Mouse (Mus musculus) adrenal gland (tissue): ENCODE results near the gene Inpp4b.

Source experiments
- intact Hi-C: fragments of 180-260 bp; cut with DNase I; formaldehyde crosslinking; loops from one replicate; pipeline ENCODE4 v1.15.1; 2025

Gene Inpp4b

GRCm38 (mm10) chr8:81773305-81773965 lies 431.1 kb downstream of the Inpp4b start:
- intact Hi-C loops: no loop called here

DNA sequence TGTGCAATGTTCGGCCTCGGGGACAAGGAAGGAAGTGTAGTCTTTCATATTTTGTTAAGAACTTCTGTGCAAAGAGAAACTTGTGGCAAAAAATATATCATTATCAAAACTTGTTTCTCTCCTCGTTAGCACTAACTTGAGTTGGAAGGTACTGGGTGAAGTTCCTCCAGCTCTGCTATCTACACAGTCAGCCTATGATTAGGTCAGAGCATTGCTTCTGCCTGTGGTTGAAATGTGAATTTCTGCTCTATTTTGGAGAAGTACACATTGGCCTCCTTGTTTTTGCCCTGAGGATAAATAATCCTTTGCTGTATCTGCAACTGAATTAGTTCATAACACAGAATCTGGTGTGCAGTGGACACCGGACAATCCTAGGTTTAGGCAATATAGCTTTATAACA lies 431.7 kb downstream of the Inpp4b start:
- intact Hi-C loops: no loop called here

DNA sequence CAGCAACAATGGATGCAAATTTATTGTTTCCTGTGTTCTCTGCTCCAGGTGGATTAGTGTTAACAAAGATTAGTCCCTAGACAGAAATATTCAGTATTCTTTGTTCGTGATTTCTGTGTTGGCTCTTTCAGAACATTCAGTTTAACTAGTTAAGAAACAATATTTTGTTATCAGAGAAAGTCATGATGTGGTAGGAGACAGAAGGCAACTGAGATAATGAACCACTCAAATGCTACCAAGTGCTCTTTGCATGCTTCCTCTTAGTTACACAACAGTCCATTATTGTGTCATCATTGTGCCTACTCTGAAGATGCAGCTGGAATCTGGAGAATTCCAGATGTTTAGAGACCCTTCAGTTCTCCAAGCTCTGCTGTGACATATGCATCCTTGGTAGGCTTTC lies 432.1 kb downstream of the Inpp4b start:
- intact Hi-C loops: no loop called here

- intact Hi-C loops: no loop called here
Measured at GRCm38 (mm10) chr8:81776516-81777237, 434.3 kb downstream of the Inpp4b start.

DNA sequence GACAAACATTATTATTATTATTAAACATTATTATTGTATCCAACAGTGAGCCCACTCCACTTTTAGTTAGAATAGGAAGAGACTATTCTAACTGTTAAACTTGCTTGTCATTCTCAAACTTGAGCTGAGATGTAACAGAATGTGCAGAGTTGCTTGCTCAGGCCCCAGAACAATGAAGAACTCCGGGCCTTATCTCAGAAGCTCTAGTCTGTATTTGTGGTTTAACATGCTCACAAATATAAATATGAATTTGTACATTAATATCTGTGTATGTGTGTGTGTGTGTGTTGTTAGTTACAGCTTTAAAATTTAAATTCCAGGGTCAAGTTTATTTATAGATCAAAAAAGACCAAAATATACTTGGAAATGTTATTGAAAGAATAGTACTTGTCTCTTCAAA lies 435.3 kb downstream of the Inpp4b start:
- intact Hi-C loops: no loop called here

- intact Hi-C loops: no loop called here
Measured at GRCm38 (mm10) chr8:81779440-81779839, 437.1 kb downstream of the Inpp4b start.

GRCm38 (mm10) chr8:81780166-81780565 lies 437.8 kb downstream of the Inpp4b start:
- intact Hi-C loops: no loop called here

- intact Hi-C loops: no loop called here
Measured at GRCm38 (mm10) chr8:81780921-81781675, 438.7 kb downstream of the Inpp4b start.

DNA sequence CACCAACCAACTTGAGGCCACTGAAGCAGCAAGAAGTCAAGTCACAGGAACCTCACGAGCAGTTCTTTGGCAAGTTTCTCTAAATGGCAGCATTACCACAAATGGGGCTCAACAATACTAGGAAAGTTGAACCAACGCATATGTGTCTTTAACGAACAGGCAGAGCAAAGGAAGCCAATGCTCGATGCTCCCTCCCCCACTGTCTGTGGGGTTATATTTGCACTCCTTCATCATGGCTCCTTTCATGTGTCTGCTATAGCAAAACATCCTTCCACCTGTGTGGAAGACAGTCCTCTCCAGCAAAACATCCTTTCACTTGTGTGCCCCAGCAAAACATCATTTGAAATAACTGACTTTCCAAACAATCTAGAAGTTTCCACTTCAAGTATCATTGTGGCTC lies 440.4 kb downstream of the Inpp4b start:
- intact Hi-C loops: no loop called here

DNA sequence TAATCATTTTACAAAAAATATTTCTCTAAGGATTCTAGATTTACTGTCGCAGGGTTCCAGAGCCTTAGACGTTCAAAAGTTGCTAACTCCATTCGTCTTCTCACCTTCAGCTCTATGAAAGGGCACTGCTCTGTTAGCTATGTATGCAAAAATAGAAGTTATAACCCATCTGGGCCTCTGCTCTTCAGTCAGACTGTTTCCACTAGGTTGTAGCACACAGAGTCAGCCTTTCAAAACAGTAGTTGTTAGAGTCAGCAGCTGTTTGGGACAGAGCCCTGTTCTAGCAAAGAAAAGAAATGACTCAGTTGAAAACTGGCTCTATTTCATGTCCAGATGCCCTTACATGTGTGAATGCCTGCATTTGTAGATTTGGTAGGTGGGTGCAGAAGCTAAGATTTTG lies 442.4 kb downstream of the Inpp4b start:
- intact Hi-C loops: no loop called here

DNA sequence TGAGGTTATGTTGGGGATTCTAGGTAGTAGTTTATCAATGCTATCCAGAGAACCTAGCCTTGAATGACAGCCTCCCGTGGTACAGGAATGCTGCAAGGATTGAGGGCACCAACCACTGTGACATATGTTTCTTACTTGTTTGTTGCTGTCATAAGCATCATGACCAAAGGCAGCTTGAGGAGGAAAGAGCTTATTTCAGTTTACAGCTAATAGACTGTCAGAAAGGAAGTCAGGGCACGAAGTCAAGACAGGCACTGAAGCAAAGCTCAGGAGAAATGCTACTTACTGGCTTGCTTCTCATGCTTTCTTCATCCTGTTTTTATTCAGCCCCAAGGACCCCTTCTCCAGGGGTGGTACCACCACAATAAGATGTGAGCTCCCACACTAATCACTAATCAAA lies 446.1 kb downstream of the Inpp4b start:
- intact Hi-C loops: no loop called here

DNA sequence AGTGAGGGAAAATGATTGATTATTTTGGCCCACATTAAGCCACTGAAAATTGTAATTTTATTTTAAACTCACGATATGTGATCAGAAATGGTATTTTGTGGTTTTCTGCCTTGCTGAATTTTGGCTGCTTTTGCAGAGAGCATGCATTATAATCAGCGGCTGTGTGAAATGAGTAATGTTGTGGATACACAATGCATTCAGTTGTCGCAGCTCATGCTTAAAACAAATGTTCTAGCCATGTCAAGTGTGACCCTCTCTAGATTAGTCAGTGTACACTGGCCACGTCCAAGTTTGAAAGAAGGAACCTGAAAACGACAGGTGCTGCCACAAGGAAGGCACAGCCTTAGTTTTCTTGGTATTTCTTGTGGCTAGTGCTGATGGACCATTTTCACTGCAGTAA lies 450.3 kb downstream of the Inpp4b start:
- intact Hi-C loops: no loop called here

- intact Hi-C loops: no loop called here
Measured at GRCm38 (mm10) chr8:81798501-81798900, 456.1 kb downstream of the Inpp4b start.

DNA sequence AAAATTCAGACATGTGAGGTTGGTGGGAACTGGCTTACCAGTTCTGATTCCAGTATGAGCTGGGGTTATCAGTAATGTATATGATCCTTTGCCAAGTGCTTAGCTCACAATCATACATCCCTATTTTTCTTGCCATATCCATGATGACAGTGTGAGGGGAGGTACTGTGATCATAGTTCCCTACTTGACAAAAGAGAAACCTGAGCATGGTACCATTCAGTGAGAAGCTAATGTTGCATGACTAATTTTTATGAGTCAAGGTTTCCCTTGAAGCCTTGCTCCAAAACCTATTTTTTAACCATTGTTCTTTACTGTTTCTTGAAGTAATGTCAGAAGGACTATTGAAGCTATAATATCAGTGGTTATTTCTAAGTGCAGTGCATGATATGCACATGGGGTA lies 458.4 kb downstream of the Inpp4b start:
- intact Hi-C loops: loop anchor here (10.0 kb wide), 1 partner anchor 226 kb away; no protein-coding TSS in a partner anchor

- intact Hi-C loops: loop anchor here (1.0 to 10.0 kb wide), 3 partner anchors 232 to 456 kb away; no protein-coding TSS in a partner anchor
Measured at GRCm38 (mm10) chr8:81806797-81807196, 464.4 kb downstream of the Inpp4b start.

DNA sequence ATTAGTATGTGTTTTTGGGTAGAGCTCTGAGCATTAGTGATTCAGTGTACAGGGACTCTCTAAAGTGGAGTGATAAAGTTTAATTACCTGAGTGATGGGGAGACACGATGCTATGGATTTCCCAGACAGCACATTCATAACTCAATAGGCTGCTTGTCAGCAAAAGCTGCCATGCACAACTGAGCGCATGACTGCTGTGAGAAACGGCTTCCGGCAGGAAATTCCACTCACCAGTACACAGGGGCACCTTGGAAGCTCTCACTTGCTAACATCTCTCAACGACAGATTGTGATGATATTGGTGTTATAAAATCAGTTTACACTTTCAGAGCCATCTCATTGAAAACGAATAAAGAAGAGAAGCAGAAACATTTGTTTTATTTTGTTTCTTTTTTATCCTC lies 465.2 kb downstream of the Inpp4b start:
- intact Hi-C loops: loop anchor here (2.0 to 10.0 kb wide), 2 partner anchors 233 to 329 kb away; no protein-coding TSS in a partner anchor

DNA sequence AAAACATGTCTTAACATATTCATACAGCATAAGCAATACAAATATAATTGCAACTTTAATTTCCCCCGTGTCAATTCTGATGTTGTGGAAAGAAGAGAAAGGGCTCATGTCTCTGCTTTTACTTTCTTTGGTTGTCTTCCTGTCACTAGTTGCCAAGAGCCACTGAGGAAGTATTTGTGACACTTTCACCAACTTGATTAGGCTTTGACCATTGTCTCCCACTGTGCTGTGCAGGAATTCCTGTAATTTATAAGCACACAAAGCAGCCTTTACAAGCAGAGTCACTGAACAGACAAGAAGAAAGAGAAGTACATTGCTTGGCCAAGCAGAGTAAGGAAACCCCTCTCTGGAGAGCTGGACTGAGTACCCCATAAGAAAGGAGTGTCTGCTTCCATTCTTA lies 466.1 kb downstream of the Inpp4b start:
- intact Hi-C loops: loop anchor here (10.0 kb wide), 1 partner anchor 234 kb away; no protein-coding TSS in a partner anchor

DNA sequence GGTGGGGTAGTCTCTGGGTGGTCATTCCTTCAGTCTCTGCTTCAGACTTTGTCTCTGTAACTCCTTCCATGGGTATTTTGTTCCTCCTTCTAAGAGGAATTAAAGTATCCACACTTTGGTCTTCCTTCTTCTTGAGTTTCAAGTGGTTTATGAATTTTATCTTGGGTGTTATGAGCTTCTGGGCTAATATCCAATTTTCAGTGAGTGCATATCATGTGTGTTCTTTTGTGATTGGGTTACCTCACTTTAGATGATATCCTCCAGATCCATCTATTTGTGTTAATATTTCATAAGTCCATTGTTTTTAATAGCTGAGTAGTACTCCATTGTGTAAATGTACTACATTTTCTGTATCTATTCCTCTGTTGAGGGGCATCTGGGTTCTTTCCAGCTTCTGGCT lies 467.1 kb downstream of the Inpp4b start:
- intact Hi-C loops: loop anchor here (10.0 kb wide), 1 partner anchor 235 kb away; no protein-coding TSS in a partner anchor

DNA sequence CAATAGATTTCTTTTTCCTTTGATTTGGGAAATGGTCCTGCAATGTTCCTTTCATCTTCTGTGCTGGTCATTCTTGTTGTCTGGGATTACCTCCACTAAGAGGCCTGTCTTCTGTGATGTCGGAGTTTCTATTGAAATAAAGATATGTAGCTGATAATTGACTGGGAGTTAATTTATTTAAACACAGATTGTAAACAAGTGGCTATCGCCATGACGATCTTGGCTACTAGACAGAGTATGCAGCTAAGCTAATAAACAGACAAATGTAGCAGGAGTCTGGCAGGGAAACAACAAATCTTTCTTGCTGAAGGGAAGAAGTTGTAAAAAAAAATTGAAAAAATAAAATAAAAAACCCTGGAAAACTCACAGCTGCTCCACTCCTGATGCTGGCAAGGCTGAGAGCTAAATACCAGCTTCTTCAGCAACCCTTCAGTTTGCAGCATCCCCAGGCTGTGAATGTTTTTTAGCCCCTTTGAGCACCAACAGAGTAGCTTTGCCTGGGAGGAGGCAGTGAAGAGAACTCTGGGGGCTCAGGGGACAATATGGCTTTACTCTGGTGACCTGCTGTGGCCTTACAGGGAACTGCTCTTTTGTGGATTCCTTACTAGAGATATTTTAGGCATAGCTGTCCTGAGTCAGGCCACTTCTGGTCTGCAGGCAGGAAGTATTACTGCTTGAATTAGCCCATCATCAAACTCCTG lies 469.8 kb downstream of the Inpp4b start:
- intact Hi-C loops: no loop called here

DNA sequence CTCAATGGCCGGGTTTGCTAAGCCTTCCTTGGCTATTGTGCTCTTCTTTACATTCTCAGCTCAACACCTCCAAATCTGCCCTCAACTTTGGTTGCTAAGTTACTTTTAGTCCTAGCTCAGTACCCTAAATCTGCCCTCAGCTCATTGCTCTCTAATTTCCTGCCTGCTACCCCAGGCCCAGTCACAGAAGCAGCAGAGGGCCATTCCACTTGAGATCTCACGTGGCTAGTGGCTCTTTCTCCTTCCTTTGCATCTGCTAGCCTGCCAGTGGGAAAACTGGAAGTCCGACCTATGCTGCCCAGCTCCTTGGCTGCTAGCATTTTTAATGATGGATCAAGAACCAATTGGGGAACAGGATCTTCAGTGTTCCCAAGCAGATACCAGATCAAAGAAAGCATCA lies 472.4 kb downstream of the Inpp4b start:
- intact Hi-C loops: no loop called here

DNA sequence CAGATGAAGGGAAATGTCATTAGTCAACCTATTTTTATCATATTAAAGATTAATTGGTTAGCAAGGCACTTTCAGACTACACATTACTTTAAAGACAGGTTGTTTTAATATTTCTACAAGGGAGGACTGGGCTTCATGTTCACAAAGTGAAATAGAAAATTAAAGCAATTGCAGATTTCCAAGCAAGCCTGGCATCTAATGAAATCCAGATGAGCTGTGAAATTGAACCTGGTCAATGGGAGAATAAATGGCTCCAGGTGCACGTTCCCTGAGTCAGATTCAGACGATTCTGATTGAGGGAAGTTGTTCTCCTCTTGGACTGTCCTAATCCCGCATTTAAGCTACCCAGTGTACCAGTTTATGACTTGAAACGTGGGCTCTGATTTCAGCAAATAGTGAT lies 473.2 kb downstream of the Inpp4b start:
- intact Hi-C loops: no loop called here
